Mouse (Mus musculus) MEL (cell line): Measurements from ENCODE around the gene Lhfpl3. TPM values are rescaled to one million over a fixed set of nuclear protein-coding genes. Genes with fewer than 3 reads are reported as not detected.
A peak's percentile ranks its signal among the peaks of the same experiment; 100 is the strongest.

Source experiments
- DNase-seq: peaks from one replicate; pipeline ENCODE4 v3.0.0; 2011; ENCODE audit warnings: low read depth, low spot score
- H3K27ac ChIP-seq: 2 replicates; pipeline ENCODE4 v1.5.1; 2012; ENCODE audit warnings: low read depth, mild to moderate bottlenecking, control low read depth, low read length, moderate library complexity; ENCODE audit not compliant: control insufficient read depth
- H3K27me3 ChIP-seq, 2 experiments: fragments of 150-350 bp in 1 of 2; sonication (generic) in 1 of 2; 2 replicates each; pipeline ENCODE4 v1.6.1; 2012; ENCODE audit warnings: low read length in 2 of 2, mild to moderate bottlenecking in 2 of 2, improper control_type of control experiment in 1 of 2, moderate library complexity in 1 of 2; ENCODE audit not compliant: insufficient read depth in 2 of 2, control insufficient read depth in 1 of 2
- H3K36me3 ChIP-seq, 2 experiments: 2 replicates each; pipeline ENCODE4 v1.6.1; 2012 to 2014; ENCODE audit warnings: low read length in 2 of 2, improper control_type of control experiment in 1 of 2, inconsistent platforms in 1 of 2, mild to moderate bottlenecking in 1 of 2; ENCODE audit not compliant: insufficient read depth in 2 of 2, control insufficient read depth in 1 of 2
- H3K4me1 ChIP-seq, 2 experiments: fragments of 150-350 bp in 1 of 2; sonication (generic) in 1 of 2; 2 replicates each; pipeline ENCODE4 v1.6.1; 2012; ENCODE audit warnings: low read length in 2 of 2, improper control_type of control experiment in 1 of 2, mild to moderate bottlenecking in 1 of 2; ENCODE audit not compliant: insufficient read depth in 2 of 2, control insufficient read depth in 1 of 2
- H3K4me3 ChIP-seq, 2 experiments: fragments of 150-350 bp in 1 of 2; sonication (generic) in 1 of 2; 2 replicates each; pipeline ENCODE4 v1.5.1; 2012; ENCODE audit warnings: low read depth in 2 of 2, low read length in 2 of 2, mild to moderate bottlenecking in 2 of 2, moderate library complexity in 2 of 2, control low read depth in 1 of 2, improper control_type of control experiment in 1 of 2; ENCODE audit not compliant: control insufficient read depth in 1 of 2, insufficient read depth in 1 of 2
- H3K79me2 ChIP-seq: 2 replicates; pipeline ENCODE4 v1.6.1; 2012; ENCODE audit warnings: mild to moderate bottlenecking, low read length, moderate library complexity; ENCODE audit not compliant: control insufficient read depth, poor library complexity, insufficient read depth
- H3K9ac ChIP-seq: 2 replicates; pipeline ENCODE4 v1.6.1; 2012; ENCODE audit warnings: low read depth, mild to moderate bottlenecking, control low read depth, low read length, moderate library complexity; ENCODE audit not compliant: control insufficient read depth, poor library complexity, severe bottlenecking
- H3K9me3 ChIP-seq: fragments of 150-350 bp; sonication (generic); replicated peaks from 2 replicates; pipeline ENCODE4 v1.6.1; 2012; ENCODE audit warnings: mild to moderate bottlenecking, low read length, improper control_type of control experiment, moderate library complexity; ENCODE audit not compliant: insufficient read depth
- BHLHE40 ChIP-seq: IDR thresholded peaks from 2 replicates; pipeline ENCODE4 v1.6.1; 2012; ENCODE audit warnings: low read depth, mild to moderate bottlenecking, inconsistent platforms, low read length, improper control_type of control experiment, borderline replicate concordance
- CHD1 ChIP-seq: IDR thresholded peaks from 2 replicates; pipeline ENCODE4 v1.6.1; 2012; ENCODE audit warnings: low read depth, mild to moderate bottlenecking, inconsistent platforms, low read length, improper control_type of control experiment
- E2F4 ChIP-seq: IDR thresholded peaks from 2 replicates; pipeline ENCODE4 v1.6.1; 2011; ENCODE audit warnings: low read depth, low read length, improper control_type of control experiment, borderline replicate concordance
- ELF1 ChIP-seq: IDR thresholded peaks from 2 replicates; pipeline ENCODE4 v1.6.1; 2014; ENCODE audit warnings: low read depth, mild to moderate bottlenecking, inconsistent platforms, low read length, improper control_type of control experiment, moderate library complexity
- EP300 ChIP-seq, 2 experiments: IDR thresholded peaks; 2 replicates each; pipeline ENCODE4 v1.6.1; 2011; ENCODE audit warnings: improper control_type of control experiment in 2 of 2, low read length in 2 of 2, low read depth in 1 of 2, mild to moderate bottlenecking in 1 of 2
- ETS1 ChIP-seq: IDR thresholded peaks from 2 replicates; pipeline ENCODE4 v1.6.1; 2012; ENCODE audit warnings: low read depth, mild to moderate bottlenecking, inconsistent platforms, low read length, improper control_type of control experiment, moderate library complexity
- GABPA ChIP-seq: IDR thresholded peaks from 2 replicates; pipeline ENCODE4 v1.6.1; 2012; ENCODE audit warnings: low read depth, mild to moderate bottlenecking, inconsistent platforms, low read length, improper control_type of control experiment, moderate library complexity
- GATA1 ChIP-seq: IDR thresholded peaks from 2 replicates; pipeline ENCODE4 v1.6.1; 2011; ENCODE audit warnings: low read depth, low read length, improper control_type of control experiment
- JUND ChIP-seq: IDR thresholded peaks from 2 replicates; pipeline ENCODE4 v1.6.1; 2011; ENCODE audit warnings: low read depth, mild to moderate bottlenecking, improper control_type of control experiment, low read length
- KAT2A ChIP-seq: conservative IDR thresholded peaks from 2 replicates; pipeline ENCODE4 v1.6.1; 2012; ENCODE audit warnings: low read depth, low read length, improper control_type of control experiment, inconsistent platforms
- MAZ ChIP-seq: IDR thresholded peaks from 2 replicates; pipeline ENCODE4 v1.6.1; 2012; ENCODE audit warnings: low read depth, mild to moderate bottlenecking, inconsistent platforms, low read length, improper control_type of control experiment
- MYB ChIP-seq: IDR thresholded peaks from 2 replicates; pipeline ENCODE4 v1.6.1; 2011; ENCODE audit warnings: mild to moderate bottlenecking, low read depth, low read length, improper control_type of control experiment
- NELFE ChIP-seq: IDR thresholded peaks from 2 replicates; pipeline ENCODE4 v1.6.1; 2011; ENCODE audit warnings: low read depth, low read length, improper control_type of control experiment
- NRF1 ChIP-seq: IDR thresholded peaks from 2 replicates; pipeline ENCODE4 v1.6.1; 2014; ENCODE audit warnings: low read depth, mild to moderate bottlenecking, inconsistent platforms, low read length, improper control_type of control experiment, moderate library complexity; ENCODE audit not compliant: poor library complexity, insufficient read depth, severe bottlenecking
- POLR2AphosphoS2 ChIP-seq: IDR thresholded peaks from 2 replicates; pipeline ENCODE4 v1.6.1; 2011; ENCODE audit warnings: low read length, improper control_type of control experiment
- POLR2AphosphoS5 ChIP-seq: IDR thresholded peaks from 2 replicates; pipeline ENCODE4 v1.6.1; 2012; ENCODE audit warnings: low read depth, borderline replicate concordance, mild to moderate bottlenecking, inconsistent platforms, low read length, moderate library complexity, mixed read lengths
- RCOR1 ChIP-seq: IDR thresholded peaks from 2 replicates; pipeline ENCODE4 v1.6.1; 2012; ENCODE audit warnings: low read depth, mild to moderate bottlenecking, inconsistent platforms, low read length, improper control_type of control experiment
- SIN3A ChIP-seq: IDR thresholded peaks from 2 replicates; pipeline ENCODE4 v1.6.1; 2012; ENCODE audit warnings: low read length, improper control_type of control experiment, inconsistent platforms
- SMC3 ChIP-seq: IDR thresholded peaks from 2 replicates; pipeline ENCODE4 v1.6.1; 2011; ENCODE audit warnings: low read depth, low read length, improper control_type of control experiment
- TAL1 ChIP-seq: IDR thresholded peaks from 2 replicates; pipeline ENCODE4 v1.6.1; 2012; ENCODE audit warnings: mild to moderate bottlenecking, inconsistent platforms, low read length, moderate library complexity, mixed read lengths
- TCF12 ChIP-seq: IDR thresholded peaks from 2 replicates; pipeline ENCODE4 v1.6.1; 2014; ENCODE audit warnings: low read depth, mild to moderate bottlenecking, inconsistent platforms, low read length, improper control_type of control experiment, moderate library complexity
- UBTF ChIP-seq: IDR thresholded peaks from 2 replicates; pipeline ENCODE4 v1.6.1; 2012; ENCODE audit warnings: low read depth, mild to moderate bottlenecking, inconsistent platforms, low read length, improper control_type of control experiment, moderate library complexity, borderline replicate concordance; ENCODE audit not compliant: insufficient read depth
- USF1 ChIP-seq: IDR thresholded peaks from 2 replicates; pipeline ENCODE4 v1.6.1; 2014; ENCODE audit warnings: low read depth, mild to moderate bottlenecking, inconsistent platforms, low read length, improper control_type of control experiment, moderate library complexity
- USF2 ChIP-seq, 2 experiments: IDR thresholded peaks; 2 replicates each; pipeline ENCODE4 v1.6.1; 2011 to 2012; ENCODE audit warnings: improper control_type of control experiment in 2 of 2, low read length in 2 of 2, borderline replicate concordance in 1 of 2, inconsistent platforms in 1 of 2, low read depth in 1 of 2, mild to moderate bottlenecking in 1 of 2; ENCODE audit not compliant: insufficient read depth in 1 of 2
- polyA plus RNA-seq, 2 experiments: library from polyadenylated mRNA; stranded (reverse) in 1 of 2; unstranded in 1 of 2; fragments of >175 nt in 1 of 2; fragments of >200 nt in 1 of 2; gene quantifications; 2 replicates each; pipeline versions ENCODE4 v1.2.1 to v1.2.4; 2012; ENCODE audit warnings: low replicate concordance in 2 of 2, low read depth in 1 of 2; ENCODE audit not compliant: insufficient read length in 2 of 2, insufficient read depth in 1 of 2, missing spikeins in 1 of 2
- total RNA-seq: library from RNA; depleted of rRNA; stranded (reverse); fragments of 300-350 nt; gene quantifications from 2 replicates; pipeline ENCODE4 v1.2.3, GENCODE M21; 2012

Gene Lhfpl3
- total and polyA plus RNA-seq, 3 experiments, result not detected

DNA sequence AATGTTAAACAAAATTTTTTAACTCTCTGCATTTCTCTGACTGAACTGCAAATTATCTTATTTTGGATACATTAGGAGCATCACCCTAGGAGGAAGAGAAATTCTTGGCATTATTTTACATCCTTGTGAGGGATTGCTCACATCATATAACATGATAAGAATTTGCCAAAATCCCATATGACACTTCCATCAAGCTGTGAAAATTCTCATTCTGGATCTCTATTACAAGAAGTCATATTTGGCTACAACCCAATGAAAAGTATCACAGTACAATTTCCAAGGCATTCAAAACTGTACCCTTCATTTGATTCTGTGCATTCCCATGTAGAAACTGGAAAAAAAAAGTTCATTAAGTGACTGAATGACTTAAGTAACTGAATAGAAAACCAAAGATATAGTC lies 180.3 kb downstream of the Lhfpl3 start:
- H3K4me1 ChIP-seq, result no peaks in the 10 kb centered on the region
- no peak overlapping the region for H3K4me3 ChIP-seq
- H3K9me3 ChIP-seq, result no peaks in the 10 kb centered on the region
- H3K79me2 ChIP-seq, result no peaks in the 10 kb centered on the region
- no peak overlapping the region for H3K9ac ChIP-seq
- H3K36me3 ChIP-seq, result no peaks in the 10 kb centered on the region
- no peak for DNase-seq
- H3K27ac ChIP-seq, result no peak overlapping the region
- no peak for TF ChIP-seq CHD1
- no peak for TF ChIP-seq TAL1
- TF ChIP-seq MYB, result no peak
- TF ChIP-seq GABPA, result no peak
- TF ChIP-seq UBTF, result no peak
- TF ChIP-seq KAT2A, result no peak
- no peak for TF ChIP-seq BHLHE40
- no peak for TF ChIP-seq USF1
- no peaks in the 10 kb centered on the region for H3K27me3 ChIP-seq

DNA sequence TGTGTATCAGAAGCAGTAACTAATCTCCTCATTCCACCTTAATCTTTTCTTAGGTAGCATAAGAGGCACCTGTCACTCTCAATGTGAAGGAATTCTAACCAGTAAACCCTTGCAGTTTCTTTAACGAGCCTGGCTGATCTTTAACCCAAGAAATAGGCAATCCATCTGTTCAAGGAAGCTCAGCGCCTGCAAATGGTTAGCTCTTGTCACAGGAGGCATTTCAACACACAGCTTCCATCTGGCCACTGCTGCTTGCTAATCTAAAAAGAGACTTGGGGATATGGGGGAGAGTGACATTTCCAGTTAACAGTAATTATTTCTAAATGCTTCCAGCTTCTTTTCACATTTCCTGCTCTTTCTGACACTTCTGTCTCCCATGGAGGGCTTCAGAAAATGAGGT lies 182.9 kb downstream of the Lhfpl3 start:
- Histone ChIP-seq H3K9ac (no peak overlapping the region), H3K27me3 (no peaks in the 10 kb centered on the region), H3K36me3 (no peaks in the 10 kb centered on the region)

DNA sequence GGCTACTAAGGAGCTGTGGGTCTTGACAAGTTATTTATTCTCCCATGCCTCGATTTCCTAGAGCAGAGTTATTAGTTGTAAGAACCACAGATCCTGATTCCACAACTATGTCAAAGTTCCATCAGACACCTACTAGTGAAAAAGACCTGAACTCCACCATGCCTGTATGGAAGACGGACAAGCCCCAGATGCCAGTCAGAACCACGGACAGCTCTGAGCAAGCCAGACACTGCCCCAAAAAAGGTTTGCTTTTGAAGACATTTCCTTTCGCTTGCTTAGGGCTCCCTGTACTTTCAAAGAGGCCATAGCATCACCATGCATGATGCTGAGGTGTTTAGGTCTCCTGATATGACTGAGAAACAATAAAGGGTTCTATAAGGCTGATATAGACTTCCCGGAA lies 197.4 kb downstream of the Lhfpl3 start:
- Histone ChIP-seq H3K27me3 (no peaks in the 10 kb centered on the region), H3K27ac (no peak overlapping the region), H3K9me3 (no peaks in the 10 kb centered on the region), H3K36me3 (no peaks in the 10 kb centered on the region), H3K4me1 (no peaks in the 10 kb centered on the region), H3K4me3 (no peak overlapping the region), H3K9ac (no peak overlapping the region), H3K79me2 (no peaks in the 10 kb centered on the region)
- TF ChIP-seq BHLHE40, result no peak
- no peak for TF ChIP-seq POLR2AphosphoS2
- TF ChIP-seq TCF12, result no peak
- TF ChIP-seq SIN3A, result no peak
- TF ChIP-seq NELFE, result no peak
- TF ChIP-seq POLR2AphosphoS5, result no peak
- TF ChIP-seq JUND, result no peak
- no peak for TF ChIP-seq E2F4
- TF ChIP-seq CHD1, result no peak
- no peak for TF ChIP-seq TAL1
- TF ChIP-seq RCOR1, result no peak
- TF ChIP-seq GABPA, result no peak
- no peak for TF ChIP-seq NRF1
- TF ChIP-seq GATA1, result no peak
- TF ChIP-seq ELF1, result no peak
- TF ChIP-seq ETS1, result no peak
- no peak for TF ChIP-seq SMC3
- TF ChIP-seq USF2 (IDR thresholded peaks at IDR 0.05; ENCODE audit: borderline replicate concordance in 1 of 2, insufficient read depth in 1 of 2, low read depth in 1 of 2, low read length in 2 of 2), result no peak
- TF ChIP-seq MAZ, result no peak
- TF ChIP-seq EP300 (IDR thresholded peaks at IDR 0.05; ENCODE audit: low read depth in 1 of 2, low read length in 2 of 2), result no peak
- DNase-seq, result peak; percentile 27

More for the DNA sequence above, 182.9 kb downstream of the Lhfpl3 start:
- H3K4me1 ChIP-seq, result no peaks in the 10 kb centered on the region
- no peaks in the 10 kb centered on the region for H3K79me2 ChIP-seq
- no peaks in the 10 kb centered on the region for H3K9me3 ChIP-seq
- no peak for TF ChIP-seq POLR2AphosphoS5
- TF ChIP-seq TAL1, result no peak
- TF ChIP-seq GATA1, result no peak
- TF ChIP-seq NRF1, result no peak
- TF ChIP-seq RCOR1, result no peak
- no peak for DNase-seq
- no peak overlapping the region for H3K4me3 ChIP-seq
- no peak overlapping the region for H3K27ac ChIP-seq
